Mouse (Mus musculus) telencephalon, adult 2 months (tissue): ENCODE measurements around the gene Oxa1l.

Experiments used
- DNase-seq: peaks from one replicate; pipeline ENCODE4 v3.0.0-alpha.2; 2011; ENCODE audit warnings: low read depth, low spot score

The Oxa1l gene

DNA sequence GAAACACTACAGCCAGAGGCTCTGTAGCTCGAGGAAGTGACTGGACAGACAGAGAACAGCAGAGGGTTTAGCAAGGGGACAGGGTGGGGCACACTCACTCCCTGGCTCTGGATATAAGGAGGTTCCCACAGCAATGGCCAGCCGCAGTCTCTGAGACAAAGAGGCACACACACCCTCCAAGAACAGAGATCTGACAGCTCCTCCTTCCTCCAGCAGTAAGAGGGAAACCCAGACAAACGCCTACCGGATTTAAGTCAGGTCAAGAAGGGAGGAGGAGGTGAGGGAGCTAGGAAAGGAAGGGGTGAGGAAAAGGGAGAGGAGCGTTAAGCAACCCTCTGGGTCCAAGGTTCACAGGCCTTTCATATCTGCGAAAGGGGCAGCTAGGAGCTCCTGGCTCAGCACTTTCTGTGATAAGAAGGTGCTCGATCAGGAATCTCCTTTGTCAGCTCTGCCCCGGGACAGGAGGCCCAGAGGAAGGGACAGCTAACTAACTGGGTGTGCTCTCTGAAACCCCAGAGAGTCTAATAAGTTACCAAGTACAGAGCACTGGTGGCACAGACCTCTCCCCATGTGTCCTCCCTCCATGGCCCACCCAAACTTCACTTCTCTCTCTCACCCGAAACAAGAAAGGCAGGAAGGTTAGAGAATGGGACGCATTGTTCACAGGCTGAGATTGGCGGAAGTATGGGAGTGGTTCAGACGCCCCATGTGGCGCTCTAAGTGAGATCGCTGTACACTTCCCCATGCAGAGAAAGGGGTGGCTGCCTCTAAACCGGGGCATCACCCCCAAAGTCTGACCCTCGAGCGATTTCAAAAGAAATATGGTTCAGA, 49.6 kb downstream of the Oxa1l start:
- DNase-seq, result no peak

DNA sequence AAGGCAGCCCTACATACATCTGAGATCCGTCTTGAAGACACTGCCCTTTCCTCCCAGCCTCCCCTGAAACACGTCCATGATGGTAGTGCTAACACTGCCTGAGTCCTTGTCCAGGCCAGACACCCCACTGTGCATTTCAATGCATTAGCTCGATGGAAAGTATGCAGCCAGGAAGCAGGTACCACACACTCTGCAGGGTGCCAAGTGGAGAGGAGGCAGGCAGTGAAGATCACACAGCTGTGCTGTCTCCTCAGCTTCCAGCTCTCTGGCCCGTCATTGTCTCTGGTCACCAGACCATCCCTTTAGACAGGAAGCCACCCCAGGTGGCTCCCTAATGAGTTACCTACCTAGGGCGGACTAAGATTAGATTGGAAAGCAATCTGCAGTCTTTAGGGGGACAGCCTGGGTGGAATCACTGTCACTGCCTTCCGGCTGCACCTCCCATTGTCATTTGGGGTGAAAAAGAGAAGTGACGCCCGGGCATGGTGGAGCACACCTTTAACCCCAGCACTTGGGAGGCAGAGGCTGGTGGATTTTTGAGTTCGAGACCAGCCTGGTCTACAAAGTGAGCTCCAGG, 51.5 kb downstream of the Oxa1l start:
- no peak for DNase-seq

DNA sequence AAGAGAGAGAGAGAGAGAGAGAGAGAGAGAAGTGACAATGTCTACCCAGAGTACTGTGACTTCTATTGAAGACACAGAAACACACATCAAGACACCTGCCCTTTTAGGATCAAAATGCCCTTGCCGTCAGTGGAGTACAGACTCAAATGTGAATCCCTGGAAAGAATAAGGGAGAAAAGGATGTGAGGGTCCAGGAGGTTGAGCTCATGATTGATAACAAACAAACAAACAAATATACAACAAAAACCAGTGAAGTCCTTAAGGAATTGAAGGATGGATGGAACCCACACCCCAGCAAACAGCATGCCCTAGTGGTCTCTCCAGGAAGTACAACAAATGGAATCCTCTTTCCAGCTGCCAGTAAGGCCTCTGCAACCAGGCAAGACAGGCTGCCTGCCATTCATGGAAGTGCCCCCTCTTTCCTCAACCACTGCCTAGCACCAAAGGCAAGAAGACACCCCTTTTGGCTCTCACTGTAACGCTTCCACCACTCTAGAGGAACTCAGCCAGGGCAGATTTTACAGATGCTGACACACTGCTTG, 52.1 kb downstream of the Oxa1l start:
- DNase-seq, result no peak

- DNase-seq, result no peak
Observed at GRCm38 (mm10) chr14:54413877-54414700, 53.5 kb downstream of the Oxa1l start.

GRCm38 (mm10) chr14:54415241-54416020, 54.8 kb downstream of the Oxa1l start:
- no peak for DNase-seq

DNA sequence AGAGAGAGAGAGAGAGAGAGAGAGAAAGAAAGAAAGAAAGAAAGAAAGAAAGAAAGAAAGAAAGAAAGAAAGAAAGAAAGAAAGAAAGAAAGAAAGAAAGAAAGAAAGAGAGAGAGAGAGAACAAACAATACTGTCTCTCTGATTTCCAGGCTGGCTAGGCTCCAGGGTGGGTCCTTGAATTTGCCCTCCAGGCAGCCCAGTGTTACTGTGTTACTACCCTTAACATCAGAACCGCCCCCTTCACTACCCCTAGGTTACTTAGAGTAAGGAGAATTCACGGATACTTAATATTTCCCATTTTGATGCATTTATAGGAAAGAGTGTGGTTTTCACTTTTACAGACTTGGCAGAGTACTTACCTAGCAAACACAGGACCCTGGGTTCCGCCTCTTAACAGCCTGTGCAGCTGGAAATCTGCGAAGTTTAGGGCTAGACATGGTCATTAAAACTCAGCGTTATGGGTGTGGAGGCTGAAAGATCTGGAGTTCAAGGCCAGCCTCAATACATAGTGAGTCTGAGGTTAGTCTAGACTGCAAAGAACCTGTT, 55.7 kb downstream of the Oxa1l start:
- DNase-seq, result no peak

GRCm38 (mm10) chr14:54416830-54417229, 56.2 kb downstream of the Oxa1l start:
- no peak for DNase-seq

DNA sequence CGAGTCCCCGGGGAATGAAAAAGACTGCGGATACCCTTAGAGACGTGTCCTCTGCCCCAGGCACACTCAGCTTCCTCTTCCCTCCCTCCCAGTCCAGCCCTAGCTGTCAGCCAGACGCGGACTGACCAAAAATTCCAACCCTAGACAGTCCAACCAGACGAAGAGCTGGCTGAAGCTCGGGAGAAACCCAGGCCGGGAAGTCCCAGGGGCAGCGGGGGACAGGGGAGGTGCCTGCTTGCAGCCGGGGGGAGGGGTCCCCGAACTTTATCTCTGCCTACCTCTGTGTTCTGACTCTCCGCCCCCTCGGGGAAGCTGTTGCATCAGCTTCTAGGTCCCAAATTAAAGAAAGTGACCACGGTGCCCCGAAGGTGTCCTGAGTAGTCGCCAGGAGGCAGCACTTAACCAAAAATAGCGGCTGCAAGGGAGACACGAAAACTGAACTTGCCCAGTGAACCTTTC, 57.0 kb downstream of the Oxa1l start, which contains the start of gene Slc7a7:
Slc7a7 (minus strand) TSS at position 158 of the 459 bp plus-strand sequence.
- no peak for DNase-seq
